Mouse (Mus musculus) forebrain, embryonic 15.5 days (tissue): ENCODE data around the gene Upp2. TPM values are rescaled to one million over a fixed set of nuclear protein-coding genes. Genes with fewer than 3 reads are reported as not detected.

Experiments
- ATAC-seq: fragments of 200-750 bp; cut with Nextera tagmentation; replicated peaks from 2 replicates; pipeline ENCODE4 v1.8.0; 2017; ENCODE audit warnings: mild to moderate bottlenecking, moderate TSS enrichment, moderate library complexity
- H3K27ac ChIP-seq: fragments of 300-500 bp; sonication (generic); replicated peaks from 2 replicates; pipeline ENCODE4 v1.5.1; 2015; ENCODE audit warnings: mild to moderate bottlenecking, inconsistent platforms
- H3K27me3 ChIP-seq: fragments of 300-500 bp; sonication (generic); 2 replicates; pipeline ENCODE4 v1.6.1; 2015; ENCODE audit warnings: inconsistent platforms
- H3K36me3 ChIP-seq: fragments of 300-500 bp; sonication (generic); 2 replicates; pipeline ENCODE4 v1.6.1; 2015; ENCODE audit warnings: mild to moderate bottlenecking, inconsistent platforms
- H3K4me1 ChIP-seq: fragments of 300-500 bp; sonication (generic); 2 replicates; pipeline ENCODE4 v1.6.1; 2015; ENCODE audit warnings: inconsistent platforms
- H3K4me2 ChIP-seq: fragments of 300-500 bp; sonication (generic); replicated peaks from 2 replicates; pipeline ENCODE4 v1.6.1; 2015; ENCODE audit warnings: mild to moderate bottlenecking, inconsistent platforms
- H3K4me3 ChIP-seq: fragments of 300-500 bp; sonication (generic); 2 replicates; pipeline ENCODE4 v1.5.1; 2015; ENCODE audit warnings: mild to moderate bottlenecking, inconsistent platforms
- H3K9ac ChIP-seq: fragments of 300-500 bp; sonication (generic); replicated peaks from 2 replicates; pipeline ENCODE4 v1.6.1; 2015; ENCODE audit warnings: mild to moderate bottlenecking, inconsistent platforms
- H3K9me3 ChIP-seq: fragments of 300-500 bp; sonication (generic); 2 replicates; pipeline ENCODE4 v1.6.1; 2016; ENCODE audit warnings: inconsistent platforms
- WGBS: fragments of 180-500 bp; shearing (Covaris S2); methylation state at CpG from one replicate; pipeline ENCODE4 v1.1.7; 2015; ENCODE audit warnings: mixed read lengths; 5-methylcytosine and 5-hydroxymethylcytosine counted together
- polyA plus RNA-seq: library from polyadenylated mRNA; unstranded; fragments of >200 nt; fragmentation: Nextera tagmentation; extraction: Ambion mirVana; gene quantifications from 2 replicates; pipeline ENCODE4 v1.2.1, GENCODE M21; 2015

Upp2 gene
- polyA plus RNA-seq, 1 experiment from 2014 or later = 14.4 TPM

DNA sequence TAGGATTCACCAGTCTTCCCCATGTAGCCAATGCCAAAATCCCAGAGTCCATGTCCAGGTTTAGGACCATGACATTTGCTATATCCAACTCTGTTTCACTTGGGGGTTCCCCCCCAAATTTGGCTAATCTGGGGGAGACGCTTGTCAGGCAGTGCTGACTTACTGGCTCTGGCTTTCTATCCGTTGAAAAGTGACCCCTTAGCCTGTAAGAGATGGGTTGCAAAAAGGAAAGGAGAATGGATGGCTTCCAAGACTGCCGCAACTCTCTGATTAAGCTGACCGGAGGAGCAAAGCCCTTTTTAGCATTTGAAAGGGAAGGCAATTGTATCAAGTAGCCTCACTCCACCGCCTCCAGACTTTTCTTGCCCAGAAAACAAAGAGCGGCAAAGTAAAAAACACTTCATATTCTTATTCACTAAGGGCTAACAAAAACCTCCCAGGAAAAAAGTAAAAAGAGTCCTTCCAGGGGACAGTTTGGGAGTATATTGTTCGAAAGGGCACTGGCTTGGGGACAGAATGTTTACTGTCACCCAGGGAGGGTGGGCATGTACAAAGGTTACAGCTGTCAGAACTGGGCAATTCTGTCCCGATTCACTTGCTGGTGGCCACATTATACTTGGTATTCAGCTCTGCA lies 59.2 kb downstream of the Upp2 start:
- Histone ChIP-seq H3K27ac (no peak overlapping the region), H3K4me3 (no peak overlapping the region), H3K9me3 (no peaks in the 10 kb centered on the region), H3K36me3 (no peaks in the 10 kb centered on the region), H3K4me1 (peaks cover 19% of the 10 kb centered on the region), H3K4me2 (no peak overlapping the region), H3K9ac (no peak overlapping the region), H3K27me3 (0 out of 2 replicates have a peak, but pooled peaks cover 3% of the 10 kb centered on the region)
- ATAC-seq = no peak
- WGBS = 4% methylated on average over 8 of the region's 8 CpGs

- H3K9me3 ChIP-seq = no peaks in the 10 kb centered on the region
- ATAC-seq = no peak
- no peak overlapping the region for H3K4me3 ChIP-seq
- 0 out of 2 replicates have a peak, but pooled peaks cover 3% of the 10 kb centered on the region for H3K27me3 ChIP-seq
- H3K9ac ChIP-seq = no peak overlapping the region
- 31% methylated on average over 2 of the region's 2 CpGs for WGBS
- no peak overlapping the region for H3K4me2 ChIP-seq
- no peaks in the 10 kb centered on the region for H3K36me3 ChIP-seq
- peaks cover 19% of the 10 kb centered on the region for H3K4me1 ChIP-seq
- H3K27ac ChIP-seq = no peak overlapping the region
Measured at GRCm38 (mm10) chr2:58627981-58628380, 60.9 kb downstream of the Upp2 start.

- Histone ChIP-seq H3K4me3 (no peak overlapping the region), H3K4me2 (no peak overlapping the region), H3K27ac (no peak overlapping the region), H3K9ac (no peak overlapping the region), H3K9me3 (no peaks in the 10 kb centered on the region), H3K36me3 (no peaks in the 10 kb centered on the region), H3K4me1 (peaks cover 19% of the 10 kb centered on the region), H3K27me3 (0 out of 2 replicates have a peak, but pooled peaks cover 3% of the 10 kb centered on the region)
- ATAC-seq = peak; percentile 26
- 9% methylated on average over 3 of the region's 3 CpGs for WGBS
Measured at GRCm38 (mm10) chr2:58628993-58629392, 61.9 kb downstream of the Upp2 start.

DNA sequence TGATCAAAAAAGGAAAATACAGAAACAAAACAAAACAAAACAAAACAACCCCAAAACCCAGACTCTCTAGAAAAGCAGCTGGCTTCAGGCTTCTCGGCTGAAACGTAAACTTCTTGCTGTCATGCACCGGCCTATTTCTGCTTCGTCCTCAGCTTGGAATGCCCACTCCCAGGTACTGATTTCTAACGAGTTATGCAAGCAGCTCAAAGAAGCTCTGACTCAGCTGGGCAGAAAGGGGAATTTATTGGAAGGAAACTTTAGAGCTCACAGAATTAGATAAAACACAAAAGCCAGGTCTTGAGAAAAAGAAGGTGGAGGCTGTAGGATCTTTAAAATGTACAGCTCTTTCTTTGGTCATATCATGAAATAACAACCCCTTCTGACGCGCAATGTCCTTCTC lies 62.3 kb downstream of the Upp2 start:
- ATAC-seq = no peak
- WGBS = 30% methylated on average over 7 of the region's 7 CpGs
- Histone ChIP-seq H3K4me1 (peaks cover 19% of the 10 kb centered on the region), H3K4me3 (no peak overlapping the region), H3K27ac (no peak overlapping the region), H3K36me3 (no peaks in the 10 kb centered on the region), H3K9ac (no peak overlapping the region), H3K27me3 (no peaks in the 10 kb centered on the region), H3K9me3 (no peaks in the 10 kb centered on the region), H3K4me2 (no peak overlapping the region)

- Histone ChIP-seq H3K9me3 (no peaks in the 10 kb centered on the region), H3K4me2 (no peak overlapping the region), H3K4me1 (peaks cover 8% of the 10 kb centered on the region), H3K9ac (no peak overlapping the region), H3K27ac (no peak overlapping the region), H3K4me3 (no peak overlapping the region), H3K27me3 (no peaks in the 10 kb centered on the region), H3K36me3 (no peaks in the 10 kb centered on the region)
- 95% methylated on average over 11 of the region's 11 CpGs for WGBS
- no peak for ATAC-seq
Measured at GRCm38 (mm10) chr2:58633791-58634190, 66.7 kb downstream of the Upp2 start.

DNA sequence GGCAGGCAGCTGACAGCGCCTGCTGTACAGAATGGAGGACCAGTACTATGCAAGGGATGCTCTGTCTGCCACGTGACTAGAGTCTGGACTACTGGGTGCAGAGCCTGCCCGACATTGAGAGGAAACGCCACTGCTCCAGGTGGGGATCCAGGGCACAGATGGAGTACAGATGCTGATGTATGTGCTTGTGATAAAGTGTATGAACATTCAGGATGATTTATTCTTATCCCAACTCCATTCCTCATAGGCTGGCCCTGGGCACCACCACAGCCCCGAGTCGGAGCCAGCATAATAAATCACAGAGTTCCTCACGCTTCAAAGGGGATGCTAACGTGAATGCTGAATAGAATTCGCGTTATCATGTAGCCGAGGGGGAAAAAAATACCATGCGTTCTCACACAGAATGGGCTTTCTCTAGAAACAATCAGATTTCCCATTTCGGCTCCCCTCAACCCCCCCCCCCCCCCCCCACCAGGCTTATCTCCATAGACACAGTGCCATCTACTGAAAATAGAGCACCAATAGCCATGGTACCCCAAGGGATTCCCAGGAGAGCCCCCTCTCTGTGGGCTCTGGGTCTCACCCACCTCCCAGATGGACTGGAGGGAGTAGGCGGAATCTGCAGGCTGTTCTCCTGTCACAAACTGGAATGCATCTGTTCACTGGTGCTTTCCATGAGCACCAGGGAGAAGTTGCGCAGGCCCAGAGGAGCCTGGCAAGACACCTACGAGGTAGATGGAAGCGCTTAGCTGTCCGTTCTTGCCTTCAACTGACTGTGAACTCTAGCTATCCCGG lies 74.9 kb downstream of the Upp2 start:
- Histone ChIP-seq H3K36me3 (no peaks in the 10 kb centered on the region), H3K9me3 (no peaks in the 10 kb centered on the region), H3K27ac (no peak overlapping the region), H3K9ac (no peak overlapping the region), H3K4me1 (peaks cover 3% of the 10 kb centered on the region; the same call in 1 of the 2 replicates), H3K4me3 (no peak overlapping the region), H3K4me2 (no peak overlapping the region), H3K27me3 (no peaks in the 10 kb centered on the region)
- ATAC-seq = peak; percentile 79
- WGBS = 64% methylated on average over 19 of the region's 19 CpGs

DNA sequence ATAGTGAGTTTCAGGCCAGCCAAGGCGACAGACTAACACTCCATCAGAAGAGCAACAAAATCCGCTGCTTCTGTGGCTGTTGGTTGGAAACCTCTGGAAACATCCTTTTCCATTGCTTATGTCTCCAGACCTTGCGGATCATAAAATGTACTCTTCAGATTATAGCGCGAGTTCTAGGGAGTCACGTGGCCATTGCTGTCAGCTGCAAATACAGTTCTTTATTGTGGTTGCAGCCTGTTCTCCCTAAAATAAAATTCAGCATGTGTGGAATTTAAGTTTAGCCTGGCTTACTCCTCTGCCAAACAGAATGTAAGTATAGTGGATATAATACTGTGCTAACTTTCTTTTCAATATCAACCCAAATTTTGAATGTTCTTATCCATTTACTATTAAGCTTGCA lies 78.6 kb downstream of the Upp2 start:
- 97% methylated on average over 6 of the region's 6 CpGs for WGBS
- ATAC-seq = no peak
- Histone ChIP-seq H3K4me3 (no peak overlapping the region), H3K9ac (no peak overlapping the region), H3K27ac (no peak overlapping the region), H3K4me2 (no peak overlapping the region), H3K27me3 (no peaks in the 10 kb centered on the region), H3K36me3 (no peaks in the 10 kb centered on the region), H3K4me1 (peaks cover 3% of the 10 kb centered on the region; the same call in 1 of the 2 replicates), H3K9me3 (no peaks in the 10 kb centered on the region)

GRCm38 (mm10) chr2:58655169-58655568 lies 88.1 kb downstream of the Upp2 start:
- Histone ChIP-seq H3K9me3 (no peaks in the 10 kb centered on the region), H3K9ac (no peak overlapping the region), H3K36me3 (no peaks in the 10 kb centered on the region), H3K27ac (no peak overlapping the region), H3K27me3 (no peaks in the 10 kb centered on the region), H3K4me3 (no peak overlapping the region), H3K4me1 (peaks cover 4% of the 10 kb centered on the region; the same call in 1 of the 2 replicates), H3K4me2 (no peak overlapping the region)
- WGBS = 76% methylated on average over 6 of the region's 6 CpGs
- ATAC-seq = no peak

DNA sequence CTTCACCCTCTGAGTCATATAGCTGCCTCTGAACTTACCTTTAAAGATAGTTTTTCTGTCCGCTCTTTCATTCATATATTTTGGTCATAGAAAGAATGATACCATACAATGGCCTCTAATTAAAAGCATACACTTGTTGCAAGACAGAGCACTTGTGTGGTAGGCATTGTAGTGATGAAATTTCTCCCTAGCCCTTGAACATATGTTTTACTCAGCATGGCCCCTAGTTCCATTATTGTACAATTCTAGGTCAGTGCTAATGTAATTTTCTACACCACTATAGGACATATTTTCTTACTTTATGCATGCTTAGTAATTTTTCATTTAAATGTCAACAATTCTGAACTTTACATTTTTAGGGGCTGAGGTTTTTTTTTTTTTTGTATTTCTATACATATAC lies 89.9 kb downstream of the Upp2 start:
- Histone ChIP-seq H3K9me3 (no peaks in the 10 kb centered on the region), H3K4me2 (no peak overlapping the region), H3K36me3 (no peaks in the 10 kb centered on the region), H3K4me1 (peaks cover 11% of the 10 kb centered on the region; the same call in 1 of the 2 replicates), H3K27me3 (no peaks in the 10 kb centered on the region), H3K9ac (no peak overlapping the region), H3K27ac (no peak overlapping the region), H3K4me3 (no peak overlapping the region)
- no peak for ATAC-seq
- 93% methylated on average over 1 of the region's 1 CpGs for WGBS

DNA sequence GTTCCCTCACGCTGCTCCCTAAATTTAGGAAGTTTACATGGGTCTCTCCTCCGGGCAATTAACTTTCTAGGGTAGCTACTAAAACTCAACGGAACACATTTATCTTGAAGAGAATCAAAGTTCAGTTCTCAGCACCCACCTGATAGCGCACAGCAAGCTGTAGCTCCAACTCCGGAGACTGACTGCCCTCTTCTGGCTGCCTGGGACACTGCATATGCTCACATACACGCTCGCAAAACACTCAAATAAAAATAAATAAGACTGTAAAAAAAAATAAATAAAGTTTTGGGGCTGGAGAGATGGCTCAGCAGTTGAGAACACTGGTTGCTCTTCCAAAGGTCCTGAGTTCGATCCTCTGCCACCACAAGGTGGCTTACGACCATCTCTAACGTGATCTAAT lies 90.8 kb downstream of the Upp2 start:
- no peak overlapping the region for H3K4me3 ChIP-seq
- H3K4me2 ChIP-seq = no peak overlapping the region
- H3K9me3 ChIP-seq = no peaks in the 10 kb centered on the region
- ATAC-seq = no peak
- no peaks in the 10 kb centered on the region for H3K36me3 ChIP-seq
- H3K4me1 ChIP-seq = peaks cover 20% of the 10 kb centered on the region
- no peak overlapping the region for H3K9ac ChIP-seq
- no peaks in the 10 kb centered on the region for H3K27me3 ChIP-seq
- 95% methylated on average over 10 of the region's 10 CpGs for WGBS
- H3K27ac ChIP-seq = no peak overlapping the region

- Histone ChIP-seq H3K4me2 (no peak overlapping the region), H3K9me3 (no peaks in the 10 kb centered on the region), H3K27ac (no peak overlapping the region), H3K4me3 (no peak overlapping the region), H3K27me3 (no peaks in the 10 kb centered on the region), H3K4me1 (peaks cover 32% of the 10 kb centered on the region), H3K9ac (no peak overlapping the region), H3K36me3 (no peaks in the 10 kb centered on the region)
- 55% methylated on average over 13 of the region's 13 CpGs for WGBS
- ATAC-seq = no peak
Measured at GRCm38 (mm10) chr2:58660591-58660990, 93.5 kb downstream of the Upp2 start.

DNA sequence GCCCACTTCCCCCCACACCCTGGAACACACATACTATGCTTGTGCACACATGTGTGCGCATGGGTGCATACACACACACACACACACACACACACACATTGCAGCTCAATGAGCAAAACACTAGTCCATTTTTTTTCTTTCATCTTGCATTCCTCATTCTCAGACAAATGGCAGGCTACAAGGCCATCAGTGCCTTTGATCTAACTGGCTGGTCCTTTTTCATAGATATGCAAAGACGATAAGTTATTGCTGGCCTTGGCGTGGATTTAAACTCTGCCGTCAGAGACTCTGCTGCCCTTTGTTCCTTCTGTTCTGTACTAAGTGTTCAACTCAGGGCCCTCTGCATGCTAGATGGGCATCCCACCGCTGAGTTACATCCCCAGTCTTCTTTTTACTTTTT lies 94.0 kb downstream of the Upp2 start:
- Histone ChIP-seq H3K4me2 (no peak overlapping the region), H3K27ac (no peak overlapping the region), H3K9me3 (no peaks in the 10 kb centered on the region), H3K36me3 (no peaks in the 10 kb centered on the region), H3K4me1 (peaks cover 33% of the 10 kb centered on the region), H3K27me3 (no peaks in the 10 kb centered on the region), H3K4me3 (no peak overlapping the region), H3K9ac (no peak overlapping the region)
- WGBS = 66% methylated on average over 5 of the region's 5 CpGs
- ATAC-seq = no peak
